Mouse (Mus musculus) myocyte (in vitro differentiated cells): ENCODE data around the gene Uvrag. TPM values are rescaled to one million over a fixed set of nuclear protein-coding genes. Genes with fewer than 3 reads are reported as not detected.

Experiments
- H3K27me3 ChIP-seq: one replicate; pipeline ENCODE4 v1.6.1; 2011; ENCODE audit not compliant: control insufficient read depth, insufficient read depth, insufficient read length
- H3K36me3 ChIP-seq: one replicate; pipeline ENCODE4 v1.6.1; 2011; ENCODE audit not compliant: control insufficient read depth, insufficient read depth
- H3K4me2 ChIP-seq: one replicate; pipeline ENCODE4 v1.6.1; 2011; ENCODE audit warnings: low read depth, control low read depth
- H3K4me3 ChIP-seq: one replicate; pipeline ENCODE4 v1.5.1; 2011; ENCODE audit warnings: mild to moderate bottlenecking, control low read depth, moderate library complexity
- H3K79me2 ChIP-seq: one replicate; pipeline ENCODE4 v1.6.1; 2011; ENCODE audit not compliant: control insufficient read depth, insufficient read depth
- H3ac ChIP-seq: one replicate; pipeline ENCODE4 v1.6.1; 2011; ENCODE audit not compliant: control insufficient read depth, insufficient read length
- CEBPB ChIP-seq: IDR thresholded peaks from 2 replicates; pipeline ENCODE4 v1.6.1; 2011; ENCODE audit warnings: mild to moderate bottlenecking, moderate library complexity; ENCODE audit not compliant: poor library complexity, insufficient read depth, severe bottlenecking
- E2F4 ChIP-seq: IDR thresholded peaks from one replicate; pipeline ENCODE4 v1.6.1; 2011; ENCODE audit warnings: mild to moderate bottlenecking, control low read depth, moderate library complexity; ENCODE audit not compliant: insufficient read depth
- MAX ChIP-seq: IDR thresholded peaks from one replicate; pipeline ENCODE4 v1.6.1; 2011; ENCODE audit warnings: low read depth, mild to moderate bottlenecking, control low read depth
- MYOD1 ChIP-seq, 3 experiments: IDR thresholded peaks; one replicate each; pipeline ENCODE4 v1.6.1; 2011; ENCODE audit warnings: control low read depth in 2 of 3, low read depth in 2 of 3, mild to moderate bottlenecking in 2 of 3, moderate library complexity in 1 of 3; ENCODE audit not compliant: insufficient read length in 2 of 3, control insufficient read depth in 1 of 3
- MYOG ChIP-seq, 3 experiments: IDR thresholded peaks; one replicate each; pipeline ENCODE4 v1.6.1; 2011; ENCODE audit warnings: control low read depth in 2 of 3, low read depth in 2 of 3, mild to moderate bottlenecking in 2 of 3; ENCODE audit not compliant: insufficient read length in 2 of 3, control insufficient read depth in 1 of 3, insufficient read depth in 1 of 3
- POLR2A ChIP-seq: IDR thresholded peaks from one replicate; pipeline ENCODE4 v1.6.1; 2011; ENCODE audit warnings: low read depth, mild to moderate bottlenecking, control low read depth, moderate library complexity; ENCODE audit not compliant: insufficient read length
- POLR2AphosphoS2 ChIP-seq: IDR thresholded peaks from one replicate; pipeline ENCODE4 v1.6.1; 2011; ENCODE audit warnings: low read depth, control low read depth; ENCODE audit not compliant: insufficient read length
- REST ChIP-seq: IDR thresholded peaks from one replicate; pipeline ENCODE4 v1.6.1; 2011; ENCODE audit warnings: mild to moderate bottlenecking, control low read depth, moderate library complexity; ENCODE audit not compliant: insufficient read depth, insufficient read length
- SRF ChIP-seq: IDR thresholded peaks from one replicate; pipeline ENCODE4 v1.6.1; 2011; ENCODE audit warnings: low read depth; ENCODE audit not compliant: control insufficient read depth, insufficient read length
- TCF12 ChIP-seq: IDR thresholded peaks from one replicate; pipeline ENCODE4 v1.6.1; 2011; ENCODE audit warnings: mild to moderate bottlenecking, control low read depth; ENCODE audit not compliant: poor library complexity, insufficient read depth, severe bottlenecking
- TCF3 ChIP-seq: IDR thresholded peaks from one replicate; pipeline ENCODE4 v1.6.1; 2011; ENCODE audit warnings: low read depth, control low read depth; ENCODE audit not compliant: insufficient read length
- USF1 ChIP-seq: IDR thresholded peaks from one replicate; pipeline ENCODE4 v1.6.1; 2011; ENCODE audit warnings: low read depth, mild to moderate bottlenecking, control low read depth, moderate library complexity
- polyA plus RNA-seq: library from polyadenylated mRNA; unstranded; fragments of >200 nt; fragmentation: generic; extraction: Trizol; gene quantifications from one replicate; pipeline ENCODE4 v1.2.1, GENCODE M21; 2012; ENCODE audit warnings: missing spikeins

Gene Uvrag
- polyA plus RNA-seq, 1 experiment, result 9.0 TPM

GRCm38 (mm10) chr7:99179271-99179670 is 38.3 kb upstream of the Uvrag start:
- Histone ChIP-seq H3K79me2 (no peaks in the 10 kb centered on the region), H3K4me2 (no peak overlapping the region), H3K4me3 (no peak overlapping the region), H3ac (no peak overlapping the region), H3K27me3 (no peaks in the 10 kb centered on the region), H3K36me3 (no peaks in the 10 kb centered on the region)
- TF ChIP-seq MYOD1 (IDR thresholded peaks at IDR 0.05; ENCODE audit: control insufficient read depth in 1 of 3, insufficient read length in 2 of 3, low read depth in 2 of 3), result no peak
- TF ChIP-seq MAX, result no peak
- no peak for TF ChIP-seq POLR2A
- TF ChIP-seq MYOG (IDR thresholded peaks at IDR 0.05; ENCODE audit: control insufficient read depth in 1 of 3, insufficient read depth in 1 of 3, insufficient read length in 2 of 3, low read depth in 2 of 3), result no peak
- TF ChIP-seq SRF, result no peak

GRCm38 (mm10) chr7:99177386-99177785 is 36.4 kb upstream of the Uvrag start:
- Histone ChIP-seq H3K4me2 (no peak overlapping the region), H3K79me2 (no peaks in the 10 kb centered on the region), H3ac (no peak overlapping the region), H3K36me3 (no peaks in the 10 kb centered on the region), H3K4me3 (no peak overlapping the region), H3K27me3 (no peaks in the 10 kb centered on the region)
- TF ChIP-seq TCF12, result no peak
- TF ChIP-seq TCF3, result no peak
- no peak for TF ChIP-seq MYOD1 (IDR thresholded peaks at IDR 0.05; ENCODE audit: control insufficient read depth in 1 of 3, insufficient read length in 2 of 3, low read depth in 2 of 3)
- no peak for TF ChIP-seq SRF
- TF ChIP-seq POLR2A, result no peak
- TF ChIP-seq E2F4, result no peak
- no peak for TF ChIP-seq POLR2AphosphoS2
- TF ChIP-seq USF1, result no peak
- no peak for TF ChIP-seq MAX
- TF ChIP-seq REST, result no peak

- TF ChIP-seq TCF12, result no peak
- no peak for TF ChIP-seq REST
- TF ChIP-seq POLR2AphosphoS2, result no peak
- no peak for TF ChIP-seq E2F4
- TF ChIP-seq MYOD1 (IDR thresholded peaks at IDR 0.05; ENCODE audit: control insufficient read depth in 1 of 3, insufficient read length in 2 of 3, low read depth in 2 of 3), result no peak
- no peak for TF ChIP-seq MAX
- TF ChIP-seq TCF3, result no peak
- no peak for TF ChIP-seq SRF
- TF ChIP-seq POLR2A, result no peak
- no peak for TF ChIP-seq USF1
- TF ChIP-seq CEBPB, result no peak
- no peak for TF ChIP-seq MYOG (IDR thresholded peaks at IDR 0.05; ENCODE audit: control insufficient read depth in 1 of 3, insufficient read depth in 1 of 3, insufficient read length in 2 of 3, low read depth in 2 of 3)
- Histone ChIP-seq H3K4me2 (no peak overlapping the region), H3K4me3 (no peak overlapping the region), H3K27me3 (no peaks in the 10 kb centered on the region), H3K36me3 (no peaks in the 10 kb centered on the region), H3ac (no peak overlapping the region), H3K79me2 (no peaks in the 10 kb centered on the region)
Measured at GRCm38 (mm10) chr7:99175666-99176065, 34.7 kb upstream of the Uvrag start.

GRCm38 (mm10) chr7:99175118-99175517 is 34.2 kb upstream of the Uvrag start:
- TF ChIP-seq TCF3, result no peak
- no peak for TF ChIP-seq MAX
- TF ChIP-seq REST, result no peak
- TF ChIP-seq MYOD1 (IDR thresholded peaks at IDR 0.05; ENCODE audit: control insufficient read depth in 1 of 3, insufficient read length in 2 of 3, low read depth in 2 of 3), result no peak
- no peak for TF ChIP-seq TCF12
- TF ChIP-seq SRF, result no peak
- no peak for TF ChIP-seq E2F4
- TF ChIP-seq CEBPB, result no peak
- no peak for TF ChIP-seq POLR2AphosphoS2
- no peak for TF ChIP-seq POLR2A
- TF ChIP-seq USF1, result no peak
- no peak for TF ChIP-seq MYOG (IDR thresholded peaks at IDR 0.05; ENCODE audit: control insufficient read depth in 1 of 3, insufficient read depth in 1 of 3, insufficient read length in 2 of 3, low read depth in 2 of 3)
- H3K36me3 ChIP-seq, result no peaks in the 10 kb centered on the region
- no peaks in the 10 kb centered on the region for H3K79me2 ChIP-seq
- no peaks in the 10 kb centered on the region for H3K27me3 ChIP-seq
- no peak overlapping the region for H3ac ChIP-seq
- H3K4me2 ChIP-seq, result no peak overlapping the region
- no peak overlapping the region for H3K4me3 ChIP-seq

- Histone ChIP-seq H3ac (no peak overlapping the region), H3K36me3 (no peaks in the 10 kb centered on the region), H3K79me2 (no peaks in the 10 kb centered on the region), H3K27me3 (no peaks in the 10 kb centered on the region), H3K4me2 (no peak overlapping the region), H3K4me3 (no peak overlapping the region)
- no peak for TF ChIP-seq E2F4
- TF ChIP-seq TCF12, result no peak
- TF ChIP-seq CEBPB, result no peak
- TF ChIP-seq POLR2AphosphoS2, result no peak
- TF ChIP-seq REST, result no peak
- no peak for TF ChIP-seq POLR2A
Measured at GRCm38 (mm10) chr7:99174006-99174405, 33.1 kb upstream of the Uvrag start.
